Comparison of ENCODE assay signal across 15 mouse cellular contexts in the genomic region with DNA sequence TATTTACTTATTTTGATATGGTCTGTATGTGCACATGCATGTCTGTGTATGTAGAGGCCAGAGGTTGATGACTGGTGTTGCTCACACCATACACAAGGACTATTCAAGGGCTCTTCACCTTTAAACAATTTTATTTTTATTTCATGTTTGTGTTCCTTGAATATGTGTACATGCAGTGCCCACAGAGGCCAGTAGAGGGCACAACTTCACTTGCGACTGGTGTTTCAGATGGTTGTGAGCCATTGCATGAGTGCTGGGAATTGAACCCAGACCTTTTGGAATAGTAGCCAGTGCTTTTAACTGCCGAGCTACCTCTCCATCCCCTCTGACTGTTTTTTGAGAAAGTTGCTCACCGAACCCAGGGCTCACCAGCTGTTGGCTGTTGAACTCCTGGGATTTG. TPM values are rescaled to one million over a fixed set of nuclear protein-coding genes. Genes with fewer than 3 reads are reported as not detected.
DNase-seq lines count a peak whose midpoint lies in the region; ATAC-seq and TF ChIP-seq lines count a peak whose summit lies in the region.
"Had no signal": no experiment of that assay in that cellular context is flagged by ENCODE, and none has a peak within 500 bp of the region (broad histone marks: within the 10 kb centered on the region; RNA-seq: fewer than 3 reads in every experiment).

No protein-coding gene starts in this region.

- H3K9ac ChIP-seq in heart, adult 2 months (ENCODE audit: low read depth, low read length), result no peak overlapping the region
- H3K9ac ChIP-seq in stomach, postnatal 0 days (ENCODE audit: low read length), result no peak overlapping the region

- peaks cover 28% of the 10 kb centered on the region for H3K4me1 ChIP-seq in heart, adult 2 months (ENCODE audit: control insufficient read depth, insufficient read depth, low read length)
- peaks cover 8% of the 10 kb centered on the region for H3K4me1 ChIP-seq in testis, adult 2 months (ENCODE audit: control insufficient read depth, insufficient read depth, low read length)
- H3K4me1 ChIP-seq in cortical plate, adult 2 months (ENCODE audit: control insufficient read depth, insufficient read depth, low read length), result peaks cover 5% of the 10 kb centered on the region
- peaks cover 14% of the 10 kb centered on the region for H3K4me1 ChIP-seq in stomach, postnatal 0 days (replicated peaks; ENCODE audit: control insufficient read depth, insufficient read depth)

- no peak for DNase-seq in heart, adult 2 months
- no peak for DNase-seq in heart, adult 11 months
- DNase-seq in testis, postnatal 10 days (ENCODE audit: low spot score), result no peak
- no peak for DNase-seq in stomach, postnatal 0 days (ENCODE audit: low spot score)
- DNase-seq in heart, adult 9 months (ENCODE audit: low spot score in 2 of 2), result no peak
- DNase-seq in embryo, embryonic 11 days, result no peak
- DNase-seq: cerebellum, postnatal 14 days; heart, postnatal 14 days; kidney, adult 18-20 months; left cerebral cortex, postnatal 4 days; right cerebral cortex, postnatal 25 days had no signal

- peaks cover 14% of the 10 kb centered on the region for H3K36me3 ChIP-seq in heart, adult 2 months (ENCODE audit: control insufficient read depth, insufficient read depth, low read length)
- H3K36me3 ChIP-seq in testis, adult 2 months (ENCODE audit: control insufficient read depth, insufficient read depth, low read length), result no peaks in the 10 kb centered on the region
- no peaks in the 10 kb centered on the region for H3K36me3 ChIP-seq in stomach, postnatal 0 days (ENCODE audit: control insufficient read depth, insufficient read depth, low read length)

- no peak overlapping the region for H3K4me3 ChIP-seq in heart, adult 2 months
- no peak overlapping the region for H3K4me3 ChIP-seq in testis, adult 2 months (ENCODE audit: control insufficient read depth, low read depth, low read length)
- H3K4me3 ChIP-seq in cortical plate, adult 2 months (ENCODE audit: insufficient read depth, low read length), result no peak overlapping the region
- H3K4me3 ChIP-seq in stomach, postnatal 0 days (ENCODE audit: low read depth, low read length), result no peak overlapping the region

- ATAC-seq in stomach, postnatal 0 days (ENCODE audit: low FRiP score, low TSS enrichment), result no peak
- ATAC-seq: forebrain, embryonic 16.5 days had no signal

- no peak for TF ChIP-seq POLR2A in heart, adult 2 months (IDR thresholded peaks at IDR 0.05; ENCODE audit: insufficient read depth, low read depth, low read length)
- no peak for TF ChIP-seq POLR2A in testis, adult 2 months (IDR thresholded peaks at IDR 0.05; ENCODE audit: control insufficient read depth, low read depth, low read length)
- TF ChIP-seq POLR2A in cortical plate, adult 2 months (IDR thresholded peaks at IDR 0.05; ENCODE audit: extremely low read depth, insufficient read depth, low read length), result no peak

- intact Hi-C loops in heart, adult 2 months (cut with DNase I), result no loop called here

- no peaks in the 10 kb centered on the region for H3K27me3 ChIP-seq in heart, adult 2 months (ENCODE audit: control insufficient read depth, insufficient read depth, low read length)
- H3K27me3 ChIP-seq in testis, adult 2 months (ENCODE audit: control insufficient read depth, insufficient read depth, low read length), result no peaks in the 10 kb centered on the region
- no peaks in the 10 kb centered on the region for H3K27me3 ChIP-seq in stomach, postnatal 0 days (ENCODE audit: control insufficient read depth, insufficient read depth, low read length)

- H3K79me2 ChIP-seq in heart, adult 2 months (replicated peaks; ENCODE audit: control insufficient read depth, insufficient read depth, low read length), result peaks cover 12% of the 10 kb centered on the region

- peak; percentile 65 for TF ChIP-seq CTCF in heart, adult 2 months (IDR thresholded peaks at IDR 0.05)
- TF ChIP-seq CTCF in testis, adult 2 months (IDR thresholded peaks at IDR 0.05; ENCODE audit: control insufficient read depth, insufficient read depth, insufficient replicate concordance, low read depth, low read length), result peak; percentile 23; the same call in 1 of the 2 replicates
- 0 out of 2 replicates have a peak, but pooled peaks have one; percentile 9 for TF ChIP-seq CTCF in cortical plate, adult 2 months (IDR thresholded peaks at IDR 0.05; ENCODE audit: extremely low read depth, insufficient read depth, low read length)
- TF ChIP-seq CTCF in stomach, postnatal 0 days (IDR thresholded peaks at IDR 0.05; ENCODE audit: low read depth), result peak; percentile 60

- WGBS in heart, adult 2 months, result 92% methylated on average over 3 of the region's 3 CpGs
- WGBS in stomach, postnatal 0 days, result 99% methylated on average over 3 of the region's 3 CpGs

- no peaks in the 10 kb centered on the region for H3K9me3 ChIP-seq in stomach, postnatal 0 days (ENCODE audit: control insufficient read depth, low read length)

- no peak for TF ChIP-seq EP300 in heart, adult 2 months (IDR thresholded peaks at IDR 0.05; ENCODE audit: insufficient read depth, low read depth, low read length)
- TF ChIP-seq EP300 in stomach, postnatal 0 days (optimal IDR thresholded peaks at IDR 0.05), result no peak

- peak overlapping the region; percentile 7; the same call in 1 of the 2 replicates for H3K27ac ChIP-seq in heart, adult 2 months
- no peak overlapping the region for H3K27ac ChIP-seq in testis, adult 2 months (ENCODE audit: control insufficient read depth, insufficient read depth, low read depth, low read length)
- no peak overlapping the region for H3K27ac ChIP-seq in cortical plate, adult 2 months (ENCODE audit: insufficient read depth, low read length)
- no peak overlapping the region for H3K27ac ChIP-seq in stomach, postnatal 0 days (replicated peaks)
- H3K27ac ChIP-seq: macrophage had no signal

- no peak overlapping the region for H3K4me2 ChIP-seq in stomach, postnatal 0 days (replicated peaks; ENCODE audit: low read depth)

RNA-seq across cellular contexts. Expression of gene Cyth3, which starts 8.0 kb away (rescaled TPM):
- 10 to 100 TPM; 26.1 to 44.6 TPM for total RNA-seq in heart, adult 2 months (2021)
- 25.1 and 39.2 TPM in 2 replicates for polyA plus RNA-seq in heart, adult 2 months (2012; rRNA removed)
- polyA plus RNA-seq in testis, adult 2 months (2012; rRNA removed), result 22.5 and 24.0 TPM in 2 replicates
- polyA plus RNA-seq in cortical plate, adult 2 months (2012; rRNA removed), result 33.9 and 35.4 TPM in 2 replicates
- 32.7 and 34.6 TPM in 2 replicates for polyA plus RNA-seq in stomach, postnatal 0 days (2015; fragmentation: Nextera tagmentation; extraction: Ambion mirVana)

Comparison
In these comparisons a context has a peak if more than half of its experiments do, and no peak if none do; other contexts are left out.
1. CTCF ChIP-seq: peak in every context shown above with its lines; median percentile 65 in heart, adult 2 months; 60 in stomach, postnatal 0 days; 23 in testis, adult 2 months; 9 in cortical plate, adult 2 months.